Mouse (Mus musculus): ENCODE measurements around the gene Akap4. TPM values are rescaled to one million over a fixed set of nuclear protein-coding genes. Genes with fewer than 3 reads are reported as not detected.

Akap4 gene
- polyA plus RNA-seq (2012; ENCODE audit: insufficient read depth, insufficient read length, missing spikeins) = not detected in 2 replicates

DNA sequence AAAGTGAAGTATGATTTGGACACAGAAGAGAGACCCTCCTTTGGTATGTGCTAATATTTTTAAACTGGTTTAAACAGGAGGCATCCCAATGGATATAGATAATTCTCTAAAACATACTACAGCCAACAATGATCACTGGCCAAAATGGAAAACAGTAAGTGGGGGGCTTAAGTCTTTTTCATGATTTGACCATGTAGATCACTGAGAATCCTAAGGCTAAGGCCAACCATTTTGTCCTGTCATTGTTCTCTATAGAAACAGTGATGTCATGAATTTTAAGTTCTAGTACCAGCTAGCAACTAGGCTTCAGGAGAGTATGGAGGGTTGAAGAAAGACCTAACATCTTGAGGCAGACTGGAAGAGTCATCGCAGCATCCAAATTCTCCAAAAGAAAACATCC, at the start of gene Akap4:
Gene Akap4 (plus strand): TSS at position 301 of the 400 bp plus-strand sequence.
- TF ChIP-seq POLR2A (IDR thresholded peaks at IDR 0.05; ENCODE audit: borderline replicate concordance, low read depth, low read length) = no peak
- TF ChIP-seq CTCF (IDR thresholded peaks at IDR 0.05; ENCODE audit: low read depth, low read length) = no peak
- Histone ChIP-seq H3K4me3 (ENCODE audit: insufficient read depth, low read length) (no peak within 1 kb of the TSS), H3K4me1 (ENCODE audit: control insufficient read depth, insufficient read depth, low read length) (no peaks in the 10 kb centered on the region), H3K27ac (ENCODE audit: insufficient read depth, low read depth, low read length) (no peak within 1 kb of the TSS)

DNA sequence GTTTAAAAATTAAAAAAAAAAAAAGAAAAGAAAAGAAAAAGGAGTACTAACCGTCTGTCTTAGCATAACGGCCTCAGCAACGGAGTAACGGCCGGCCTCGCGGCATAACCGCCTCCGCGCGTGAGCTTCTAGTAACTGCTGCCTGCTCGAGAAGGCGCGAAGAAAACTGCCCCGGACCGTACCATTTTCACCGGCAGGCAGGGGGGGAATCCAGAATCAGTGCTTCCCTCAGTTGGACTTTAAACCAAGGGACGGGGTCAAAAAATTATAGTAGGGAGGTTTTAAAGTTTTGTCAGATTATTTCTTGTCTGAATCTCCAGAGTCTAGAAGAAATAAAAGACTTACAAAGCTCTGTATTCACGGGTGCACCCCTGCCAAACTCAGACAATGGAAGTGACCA, 25.8 kb upstream of the Akap4 start, which contains the start of gene Ccnb3:
Gene Ccnb3 (minus strand): TSS at position 101 of the 400 bp plus-strand sequence.
- Histone ChIP-seq H3K4me1 (ENCODE audit: control insufficient read depth, insufficient read depth, low read length) (no peaks in the 10 kb centered on the region), H3K27ac (ENCODE audit: insufficient read depth, low read depth, low read length) (no peak within 1 kb of the TSS), H3K4me3 (ENCODE audit: insufficient read depth, low read length) (no peak within 1 kb of the TSS)
- TF ChIP-seq CTCF (IDR thresholded peaks at IDR 0.05; ENCODE audit: low read depth, low read length) (no peak), POLR2A (IDR thresholded peaks at IDR 0.05; ENCODE audit: borderline replicate concordance, low read depth, low read length) (no peak)

DNA sequence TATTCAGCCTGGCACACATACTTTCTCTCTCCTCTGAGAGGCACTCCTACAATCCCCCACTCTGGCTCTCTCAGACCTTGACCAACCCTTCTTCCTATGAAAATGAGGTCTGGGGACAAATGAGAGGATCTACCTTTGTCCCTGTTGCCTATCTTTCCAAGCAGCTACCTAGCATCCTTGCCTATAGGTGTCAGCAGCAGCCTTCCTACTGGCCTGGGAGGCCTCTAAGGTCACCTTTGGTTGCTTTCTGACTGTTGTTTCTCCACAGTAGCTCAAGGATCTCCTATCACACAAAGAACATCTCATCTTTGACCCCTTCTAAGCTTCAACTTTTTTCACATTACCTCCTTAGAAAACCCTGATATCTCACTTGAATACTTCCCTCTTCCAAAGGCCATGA, 10.3 kb upstream of the Akap4 start:
- Histone ChIP-seq H3K27ac (ENCODE audit: insufficient read depth, low read depth, low read length) (no peak overlapping the region), H3K4me3 (ENCODE audit: insufficient read depth, low read length) (no peak overlapping the region), H3K4me1 (ENCODE audit: control insufficient read depth, insufficient read depth, low read length) (no peaks in the 10 kb centered on the region)
- TF ChIP-seq CTCF (IDR thresholded peaks at IDR 0.05; ENCODE audit: low read depth, low read length) (no peak), POLR2A (IDR thresholded peaks at IDR 0.05; ENCODE audit: borderline replicate concordance, low read depth, low read length) (no peak)

- no peak overlapping the region for H3K27ac ChIP-seq (ENCODE audit: insufficient read depth, low read depth, low read length)
- TF ChIP-seq POLR2A (IDR thresholded peaks at IDR 0.05; ENCODE audit: borderline replicate concordance, low read depth, low read length) (no peak), CTCF (IDR thresholded peaks at IDR 0.05; ENCODE audit: low read depth, low read length) (no peak)
- no peaks in the 10 kb centered on the region for H3K4me1 ChIP-seq (ENCODE audit: control insufficient read depth, insufficient read depth, low read length)
- H3K4me3 ChIP-seq (ENCODE audit: insufficient read depth, low read length) = no peak overlapping the region
Observed at GRCm38 (mm10) chrX:7057634-7058033, 9.7 kb upstream of the Akap4 start.

GRCm38 (mm10) chrX:7064109-7064508, 3.2 kb upstream of the Akap4 start:
- Histone ChIP-seq H3K27ac (ENCODE audit: insufficient read depth, low read depth, low read length) (no peak overlapping the region), H3K4me1 (ENCODE audit: control insufficient read depth, insufficient read depth, low read length) (no peaks in the 10 kb centered on the region), H3K4me3 (ENCODE audit: insufficient read depth, low read length) (no peak overlapping the region)
- TF ChIP-seq POLR2A (IDR thresholded peaks at IDR 0.05; ENCODE audit: borderline replicate concordance, low read depth, low read length) (no peak), CTCF (IDR thresholded peaks at IDR 0.05; ENCODE audit: low read depth, low read length) (no peak)

DNA sequence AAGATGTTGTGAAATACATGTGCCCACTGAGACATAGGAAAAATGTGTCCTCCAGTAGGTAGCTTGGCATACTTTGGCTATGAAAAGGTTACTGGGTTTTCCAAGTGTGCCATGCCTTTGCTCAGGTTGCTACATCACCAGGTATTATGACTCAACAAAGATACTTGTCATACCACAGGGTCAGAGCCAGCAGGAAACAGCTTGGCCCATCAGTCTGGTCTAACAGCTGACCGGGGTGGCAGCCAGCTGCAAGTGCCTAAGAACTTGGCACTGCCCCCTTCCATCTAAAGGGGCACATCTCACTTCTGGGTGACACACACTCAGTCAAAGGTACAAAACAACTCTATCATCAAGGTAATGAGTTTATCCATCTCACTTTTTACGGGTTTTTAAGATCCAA, 683 bp downstream of the Akap4 start:
- Histone ChIP-seq H3K27ac (ENCODE audit: insufficient read depth, low read depth, low read length) (no peak overlapping the region), H3K4me1 (ENCODE audit: control insufficient read depth, insufficient read depth, low read length) (no peaks in the 10 kb centered on the region), H3K4me3 (ENCODE audit: insufficient read depth, low read length) (no peak overlapping the region)
- no peak for TF ChIP-seq CTCF (IDR thresholded peaks at IDR 0.05; ENCODE audit: low read depth, low read length)
- no peak for TF ChIP-seq POLR2A (IDR thresholded peaks at IDR 0.05; ENCODE audit: borderline replicate concordance, low read depth, low read length)

GRCm38 (mm10) chrX:7079820-7080429, 12.6 kb downstream of the Akap4 start:
- Histone ChIP-seq H3K4me3 (ENCODE audit: insufficient read depth, low read length) (no peak overlapping the region), H3K4me1 (ENCODE audit: control insufficient read depth, insufficient read depth, low read length) (no peaks in the 10 kb centered on the region), H3K27ac (ENCODE audit: insufficient read depth, low read depth, low read length) (no peak overlapping the region)
- TF ChIP-seq POLR2A (IDR thresholded peaks at IDR 0.05; ENCODE audit: borderline replicate concordance, low read depth, low read length) (no peak), CTCF (IDR thresholded peaks at IDR 0.05; ENCODE audit: low read depth, low read length) (no peak)

DNA sequence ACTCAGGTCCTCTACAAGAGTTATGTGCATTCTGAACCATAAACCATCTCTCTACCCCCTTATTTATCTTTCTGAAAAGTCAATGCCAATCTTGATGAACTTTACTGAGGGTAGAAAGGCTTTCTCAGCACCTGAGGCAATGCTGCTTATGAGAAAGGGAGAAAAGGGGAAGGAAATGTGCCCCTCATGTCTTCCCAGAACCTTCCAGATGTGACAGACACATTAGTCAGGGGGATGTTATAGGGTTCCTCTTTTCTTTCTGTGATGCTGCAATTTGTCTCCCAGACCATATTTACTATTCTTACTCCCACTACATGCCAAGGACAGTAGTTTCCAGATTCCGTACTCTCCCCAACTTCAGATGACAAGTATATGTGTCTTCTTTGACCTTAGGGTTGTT, 18.6 kb downstream of the Akap4 start:
- H3K4me3 ChIP-seq (ENCODE audit: insufficient read depth, low read length) = no peak overlapping the region
- no peak overlapping the region for H3K27ac ChIP-seq (ENCODE audit: insufficient read depth, low read depth, low read length)
- TF ChIP-seq CTCF (IDR thresholded peaks at IDR 0.05; ENCODE audit: low read depth, low read length) = no peak
- no peak for TF ChIP-seq POLR2A (IDR thresholded peaks at IDR 0.05; ENCODE audit: borderline replicate concordance, low read depth, low read length)
- 0 out of 2 replicates have a peak, but pooled peaks cover 2% of the 10 kb centered on the region for H3K4me1 ChIP-seq (ENCODE audit: control insufficient read depth, insufficient read depth, low read length)

DNA sequence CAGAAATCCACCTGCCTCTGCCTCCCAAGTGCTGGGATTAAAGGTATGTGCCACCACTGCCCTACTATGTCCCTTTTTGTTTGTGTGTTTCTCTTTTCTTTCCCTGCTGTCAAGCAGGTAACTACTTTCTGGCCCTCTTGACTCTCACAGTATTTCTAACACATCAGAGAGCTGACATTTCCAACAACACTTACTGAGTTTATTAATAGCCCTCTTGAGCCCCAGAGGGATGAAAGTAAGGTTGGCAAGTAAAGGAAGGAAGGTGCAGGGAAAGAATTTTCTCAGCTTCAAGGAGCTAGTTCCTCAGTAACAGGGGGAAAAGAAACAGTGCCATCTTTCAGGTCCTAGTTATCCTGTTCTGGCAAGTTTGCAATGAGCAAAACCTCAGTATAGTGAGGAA, 23.0 kb downstream of the Akap4 start:
- no peak overlapping the region for H3K4me3 ChIP-seq (ENCODE audit: insufficient read depth, low read length)
- 0 out of 2 replicates have a peak, but pooled peaks cover 2% of the 10 kb centered on the region for H3K4me1 ChIP-seq (ENCODE audit: control insufficient read depth, insufficient read depth, low read length)
- H3K27ac ChIP-seq (ENCODE audit: insufficient read depth, low read depth, low read length) = no peak overlapping the region
- TF ChIP-seq CTCF (IDR thresholded peaks at IDR 0.05; ENCODE audit: low read depth, low read length) (no peak), POLR2A (IDR thresholded peaks at IDR 0.05; ENCODE audit: borderline replicate concordance, low read depth, low read length) (no peak)

DNA sequence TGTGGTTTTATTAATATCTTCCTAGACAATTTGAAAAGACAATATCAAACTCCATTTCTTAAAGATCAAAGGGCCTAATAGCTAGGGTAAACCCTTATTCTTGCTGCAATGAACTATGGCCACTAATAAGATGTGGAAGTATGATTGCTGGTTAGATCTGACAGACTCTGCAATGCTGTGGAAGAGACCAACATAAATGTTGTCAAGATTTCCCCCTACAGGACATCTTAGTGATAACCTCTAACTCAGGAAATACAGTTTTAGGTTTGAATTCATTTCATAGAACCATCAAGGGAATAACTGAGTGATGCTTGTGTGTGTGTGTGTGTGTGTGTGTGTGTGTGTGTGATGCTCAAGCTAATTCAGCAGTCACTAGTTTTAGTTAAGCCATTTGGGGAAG, 35.0 kb downstream of the Akap4 start:
- Histone ChIP-seq H3K4me1 (ENCODE audit: control insufficient read depth, insufficient read depth, low read length) (no peaks in the 10 kb centered on the region), H3K27ac (ENCODE audit: insufficient read depth, low read depth, low read length) (no peak overlapping the region)

More for the DNA sequence above, 35.0 kb downstream of the Akap4 start:
- TF ChIP-seq POLR2A (IDR thresholded peaks at IDR 0.05; ENCODE audit: borderline replicate concordance, low read depth, low read length) (no peak), CTCF (IDR thresholded peaks at IDR 0.05; ENCODE audit: low read depth, low read length) (no peak)
- no peak overlapping the region for H3K4me3 ChIP-seq (ENCODE audit: insufficient read depth, low read length)

Data from bone marrow macrophage, adult 2 months (primary cell).